Mouse (Mus musculus) liver, postnatal 0 days (tissue): ENCODE measurements around the gene Nrp2.

Source experiments
- CTCF ChIP-seq: sonication (generic); IDR thresholded peaks from 2 replicates; pipeline ENCODE4 v1.5.1; 2016; ENCODE audit warnings: antibody characterized with exemption, low read depth
- EP300 ChIP-seq: IDR thresholded peaks from 2 replicates; pipeline ENCODE4 v1.6.1; 2016; ENCODE audit warnings: antibody characterized with exemption, low read depth, mild to moderate bottlenecking

GRCm38 (mm10) chr1:62679466-62679865 is 23.6 kb upstream of the Nrp2 start:
- TF ChIP-seq EP300, result no peak
- no peak for TF ChIP-seq CTCF
